Mouse (Mus musculus) G1E (cell line): ENCODE data around the gene Ltbr.

Experiments
- CTCF ChIP-seq: IDR thresholded peaks from 2 replicates; pipeline ENCODE4 v1.5.1; 2012; ENCODE audit warnings: low read depth, low read length, inconsistent platforms, mixed read lengths
- GATA1 ChIP-seq: IDR thresholded peaks from 2 replicates; pipeline ENCODE4 v1.6.1; 2012; ENCODE audit warnings: borderline replicate concordance, low read length, inconsistent platforms, mixed read lengths
- TAL1 ChIP-seq: conservative IDR thresholded peaks from 2 replicates; pipeline ENCODE4 v1.6.1; 2012; ENCODE audit warnings: low read depth, low read length, inconsistent platforms, mixed read lengths

DNA sequence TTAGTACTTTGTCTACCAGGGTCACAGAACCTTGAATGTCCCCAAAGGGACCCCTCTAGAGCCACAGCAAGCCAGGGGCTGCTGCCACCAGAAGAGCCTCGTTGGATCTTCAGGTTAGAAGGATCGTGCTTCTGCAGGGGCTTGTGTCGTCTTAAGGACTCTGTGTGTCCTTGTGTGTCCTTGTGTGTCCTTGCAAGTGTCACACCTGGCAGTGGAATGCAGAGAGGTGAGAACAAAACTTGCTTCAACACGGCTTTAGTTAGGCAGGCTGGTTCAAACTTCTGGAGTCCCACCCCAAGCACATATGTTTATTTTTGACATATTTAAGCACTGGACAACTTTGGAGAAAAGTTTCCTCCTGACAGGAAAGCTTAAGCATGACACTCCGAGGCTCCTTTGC is 25.0 kb downstream of the Ltbr start:
- TF ChIP-seq CTCF = no peak
- TF ChIP-seq TAL1 = no peak
- no peak for TF ChIP-seq GATA1
